Mouse (Mus musculus) lung, postnatal 0 days (tissue): ENCODE data around the gene Bicdl1.

ENCODE experiments used
- CTCF ChIP-seq: IDR thresholded peaks from 2 replicates; pipeline ENCODE4 v1.5.1; 2016; ENCODE audit warnings: antibody characterized with exemption, mild to moderate bottlenecking
- EP300 ChIP-seq: IDR thresholded peaks from 2 replicates; pipeline ENCODE4 v1.6.1; 2016; ENCODE audit warnings: antibody characterized with exemption, mild to moderate bottlenecking, control low read depth

- no peak for TF ChIP-seq CTCF
- TF ChIP-seq EP300, result no peak
These were observed 16.7 kb downstream of the Bicdl1 start for GRCm38 (mm10) chr5:115714761-115715160.
